ENCODE assay signal across 16 mouse cellular contexts in genomic region chr10:118819846-118820245, GRCm38 (mm10). TPM values are rescaled to one million over a fixed set of nuclear protein-coding genes. Genes with fewer than 3 reads are reported as not detected.
DNase-seq lines count a peak whose midpoint lies in the region; ATAC-seq and TF ChIP-seq lines count a peak whose summit lies in the region.
"Had no signal": no experiment of that assay in that cellular context is flagged by ENCODE, and none has a peak within 500 bp of the region (broad histone marks: within the 10 kb centered on the region; RNA-seq: fewer than 3 reads in every experiment).

No protein-coding gene starts in this region.

- no peak for TF ChIP-seq EP300 in lung, postnatal 0 days (IDR thresholded peaks at IDR 0.05)

- 84% methylated on average over 4 of the region's 4 CpGs for whole genome bisulfite sequencing in lung, postnatal 0 days
- WGBS in forebrain, embryonic 16.5 days, result 85% methylated on average over 4 of the region's 4 CpGs

- no peaks in the 10 kb centered on the region for H3K27me3 ChIP-seq in lung, postnatal 0 days (replicated peaks; ENCODE audit: insufficient read depth, low read length)
- H3K27me3 ChIP-seq in forebrain, embryonic 16.5 days (replicated peaks; ENCODE audit: control insufficient read depth, insufficient read depth, low read length), result no peaks in the 10 kb centered on the region
- H3K27me3 ChIP-seq: limb, embryonic 13.5 days; lung, embryonic 15.5 days had no signal

- H3K4me3 ChIP-seq in gastrocnemius, adult 2 months, result no peak overlapping the region
- no peak overlapping the region for H3K4me3 ChIP-seq in lung, postnatal 0 days (ENCODE audit: low read depth, low read length)
- H3K4me3 ChIP-seq in forebrain, embryonic 16.5 days (replicated peaks; ENCODE audit: low read length), result no peak overlapping the region
- H3K4me3 ChIP-seq: limb, embryonic 13.5 days; lung, embryonic 15.5 days; midbrain, embryonic 10.5 days had no signal

- H3K27ac ChIP-seq in gastrocnemius, adult 2 months, result peak overlapping the region; percentile 35; the same call in 1 of the 2 replicates
- H3K27ac ChIP-seq in lung, postnatal 0 days (ENCODE audit: low read length), result no peak overlapping the region
- peak overlapping the region; percentile 65 for H3K27ac ChIP-seq in forebrain, embryonic 16.5 days (ENCODE audit: low read length)
- H3K27ac ChIP-seq: hindbrain, postnatal 0 days; limb, embryonic 13.5 days; lung, embryonic 15.5 days; midbrain, embryonic 10.5 days had no signal

- no peak overlapping the region for H3K4me2 ChIP-seq in lung, postnatal 0 days (replicated peaks; ENCODE audit: low read depth, low read length)
- H3K4me2 ChIP-seq in forebrain, embryonic 16.5 days (ENCODE audit: low read length), result no peak overlapping the region
- H3K4me2 ChIP-seq: limb, embryonic 13.5 days; lung, embryonic 15.5 days had no signal

- H3K9ac ChIP-seq in lung, postnatal 0 days (replicated peaks; ENCODE audit: low read depth), result no peak overlapping the region
- H3K9ac ChIP-seq in forebrain, embryonic 16.5 days (replicated peaks; ENCODE audit: low read depth, low read length), result no peak overlapping the region
- H3K9ac ChIP-seq: limb, embryonic 13.5 days; lung, embryonic 15.5 days had no signal

- no peaks in the 10 kb centered on the region for H3K36me3 ChIP-seq in lung, postnatal 0 days (ENCODE audit: insufficient read depth, low read length)
- no peaks in the 10 kb centered on the region for H3K36me3 ChIP-seq in forebrain, embryonic 16.5 days (ENCODE audit: control insufficient read depth, insufficient read depth)
- H3K36me3 ChIP-seq: limb, embryonic 13.5 days; lung, embryonic 15.5 days; midbrain, embryonic 10.5 days had no signal

- H3K9me3 ChIP-seq in lung, postnatal 0 days (ENCODE audit: low read length), result no peaks in the 10 kb centered on the region
- no peaks in the 10 kb centered on the region for H3K9me3 ChIP-seq in forebrain, embryonic 16.5 days (ENCODE audit: control insufficient read depth, low read length)
- H3K9me3 ChIP-seq: limb, embryonic 13.5 days; lung, embryonic 15.5 days; midbrain, embryonic 10.5 days had no signal

- H3K4me1 ChIP-seq in lung, postnatal 0 days (ENCODE audit: insufficient read depth, low read depth, low read length), result no peaks in the 10 kb centered on the region
- H3K4me1 ChIP-seq in forebrain, embryonic 16.5 days (replicated peaks; ENCODE audit: control insufficient read depth, insufficient read depth, low read length), result peaks cover 13% of the 10 kb centered on the region
- H3K4me1 ChIP-seq: limb, embryonic 13.5 days had no signal

- intact Hi-C loops in gastrocnemius, adult 2 months (cut with DNase I), result no loop called here
- intact Hi-C loops in gastrocnemius, postnatal 36 days (cut with DNase I), result no loop called here

- peak; percentile 33 for DNase-seq in gastrocnemius, adult 2 months
- DNase-seq in gastrocnemius, postnatal 36 days, result no peak
- DNase-seq in lung, postnatal 25 days (ENCODE audit: low spot score), result peak; percentile 12
- DNase-seq in lung, postnatal 0 days (ENCODE audit: low spot score), result no peak
- peak; percentile 80 to 81 for DNase-seq in spleen, postnatal 36 days (ENCODE audit: low spot score in 2 of 2)
- no peak for DNase-seq in thymus, postnatal 25 days
- DNase-seq in c-Kit-positive CD71-positive TER-119-positive erythroid progenitor cells, embryonic 14.5 days (ENCODE audit: low spot score), result no peak
- DNase-seq: adrenal gland, adult 2 months; cerebellum, adult 18-20 months; heart, postnatal 10 days; thymus, postnatal 14 days had no signal

- ATAC-seq in lung, postnatal 0 days, result no peak
- ATAC-seq in forebrain, embryonic 16.5 days, result no peak
- ATAC-seq: hindbrain, postnatal 0 days had no signal

- TF ChIP-seq CTCF in gastrocnemius, adult 2 months (IDR thresholded peaks at IDR 0.05), result no peak
- TF ChIP-seq CTCF in lung, postnatal 0 days (IDR thresholded peaks at IDR 0.05), result no peak

RNA-seq across cellular contexts. Expression of gene Dyrk2, which starts 50.2 kb away (rescaled TPM):
- total RNA-seq in gastrocnemius, adult 2 months (2021), result 10 to 100 TPM; 55.0 to 87.9 TPM
- total RNA-seq in gastrocnemius, postnatal 36 days (2021), result 10 to 100 TPM; 42.0 to 47.1 TPM
- polyA plus RNA-seq in lung, postnatal 0 days (2015; fragmentation: Nextera tagmentation; extraction: Ambion mirVana), result 7.0 and 9.4 TPM in 2 replicates
- polyA plus RNA-seq in forebrain, embryonic 16.5 days (2015; fragmentation: Nextera tagmentation; extraction: Ambion mirVana), result 16.4 and 17.6 TPM in 2 replicates

Comparison
In these comparisons a context has a peak if more than half of its experiments do, and no peak if none do; other contexts are left out.
1. DNase-seq: peak in gastrocnemius, adult 2 months (single experiment), lung, postnatal 25 days (single experiment) and spleen, postnatal 36 days (2 of 2); none in gastrocnemius, postnatal 36 days (0 of 2), lung, postnatal 0 days (single experiment), thymus, postnatal 25 days (single experiment) and c-Kit-positive CD71-positive TER-119-positive erythroid progenitor cells, embryonic 14.5 days (single experiment).